Mouse (Mus musculus) kidney, postnatal 0 days (tissue): Measurements from ENCODE around the gene Crip3. TPM values are rescaled to one million over a fixed set of nuclear protein-coding genes. Genes with fewer than 3 reads are reported as not detected.

Source experiments
- ATAC-seq: fragments of 200-750 bp; cut with Nextera tagmentation; replicated peaks from 2 replicates; pipeline ENCODE4 v1.8.0; 2017; ENCODE audit warnings: low read depth, moderate number of reproducible peaks, moderate TSS enrichment, moderate library complexity; ENCODE audit not compliant: low FRiP score
- DNase-seq: peaks from one replicate; pipeline ENCODE4 v3.0.0-alpha.2; 2016; ENCODE audit warnings: low spot score
- H3K27ac ChIP-seq: fragments of 300-500 bp; sonication (generic); 2 replicates; pipeline ENCODE4 v1.5.1; 2014; ENCODE audit warnings: mild to moderate bottlenecking
- H3K27me3 ChIP-seq: fragments of 300-500 bp; sonication (generic); 2 replicates; pipeline ENCODE4 v1.6.1; 2014; ENCODE audit warnings: low read length, mixed read lengths; ENCODE audit not compliant: insufficient read depth
- H3K36me3 ChIP-seq: fragments of 300-500 bp; sonication (generic); 2 replicates; pipeline ENCODE4 v1.6.1; 2014; ENCODE audit warnings: low read length, mixed read lengths; ENCODE audit not compliant: insufficient read depth
- H3K4me1 ChIP-seq: fragments of 300-500 bp; sonication (generic); replicated peaks from 2 replicates; pipeline ENCODE4 v1.6.1; 2014; ENCODE audit warnings: antibody characterized with exemption, low read length, mixed read lengths; ENCODE audit not compliant: insufficient read depth
- H3K4me2 ChIP-seq: fragments of 300-500 bp; sonication (generic); 2 replicates; pipeline ENCODE4 v1.6.1; 2014; ENCODE audit warnings: mild to moderate bottlenecking, low read length, moderate library complexity, mixed read lengths
- H3K4me3 ChIP-seq: fragments of 300-500 bp; sonication (generic); replicated peaks from 2 replicates; pipeline ENCODE4 v1.5.1; 2014; ENCODE audit warnings: low read depth, low read length
- H3K9ac ChIP-seq: fragments of 300-500 bp; sonication (generic); 2 replicates; pipeline ENCODE4 v1.6.1; 2014; ENCODE audit warnings: low read depth, low read length
- H3K9me3 ChIP-seq: fragments of 300-500 bp; sonication (generic); replicated peaks from 2 replicates; pipeline ENCODE4 v1.6.1; 2016; ENCODE audit warnings: low read length, inconsistent platforms, mixed read lengths
- CTCF ChIP-seq: IDR thresholded peaks from 2 replicates; pipeline ENCODE4 v1.5.1; 2016; ENCODE audit warnings: antibody characterized with exemption, low read depth, mild to moderate bottlenecking, moderate library complexity
- WGBS: fragments of 180-500 bp; shearing (Covaris S2); extraction: QIAGEN DNeasy Blood & Tissue Kit; methylation state at CpG from one replicate; pipeline ENCODE4 v1.1.7; 2014; 5-methylcytosine and 5-hydroxymethylcytosine counted together
- polyA plus RNA-seq: library from polyadenylated mRNA; unstranded; fragments of >200 nt; fragmentation: Nextera tagmentation; extraction: Ambion mirVana; gene quantifications from 2 replicates; pipeline ENCODE4 v1.2.1, GENCODE M21; 2015

The Crip3 gene
- polyA plus RNA-seq, 1 experiment from 2014 or later: 0.34 TPM

DNA sequence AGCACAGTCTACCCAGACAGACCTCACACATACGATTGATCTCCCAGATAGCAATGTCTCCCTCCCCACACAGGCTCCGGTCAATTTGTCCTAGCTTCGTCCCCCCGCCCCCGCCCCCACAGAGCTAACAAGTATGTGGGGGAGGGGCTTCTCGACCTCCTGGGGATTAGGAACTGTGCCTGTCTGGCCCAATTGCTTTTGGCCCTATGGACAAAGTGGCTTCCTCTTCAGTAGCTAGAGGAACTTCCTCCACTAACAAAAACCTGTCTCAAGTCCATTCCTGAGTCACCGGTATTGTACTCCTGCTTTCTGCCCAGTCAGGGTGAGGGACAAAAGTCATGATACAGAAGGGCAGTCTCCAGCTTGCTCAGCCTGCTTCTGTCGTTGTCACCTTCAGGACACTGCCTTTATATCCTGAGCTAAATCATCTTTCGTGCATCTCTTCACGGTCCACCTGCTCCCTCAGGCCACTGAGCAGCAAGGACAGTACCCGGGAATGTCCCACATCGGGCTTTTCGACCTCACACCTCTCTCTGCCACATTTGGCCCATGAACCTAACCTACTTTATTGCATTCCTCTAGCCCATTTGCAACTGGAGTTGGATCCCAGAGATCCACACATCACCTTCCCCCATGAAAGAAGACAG is 24.7 kb downstream of the Crip3 start:
- H3K4me2 ChIP-seq: peak overlapping the region; percentile 76; the same call in 1 of the 2 replicates
- DNase-seq (no peak), ATAC-seq (0 out of 2 replicates have a peak, but pooled peaks have one; percentile 8)
- 7% methylated on average over 13 of the region's 13 CpGs for WGBS
- H3K36me3 ChIP-seq: no peaks in the 10 kb centered on the region
- TF ChIP-seq CTCF: no peak
- no peak overlapping the region for H3K9ac ChIP-seq
- no peak overlapping the region for H3K4me3 ChIP-seq
- no peaks in the 10 kb centered on the region for H3K9me3 ChIP-seq
- H3K27ac ChIP-seq: no peak overlapping the region
- H3K4me1 ChIP-seq: peaks cover 12% of the 10 kb centered on the region; the same call in 1 of the 2 replicates
- H3K27me3 ChIP-seq: peaks cover 27% of the 10 kb centered on the region

- no peaks in the 10 kb centered on the region for H3K36me3 ChIP-seq
- peak overlapping the region; percentile 76 for H3K4me2 ChIP-seq
- no peak overlapping the region for H3K27ac ChIP-seq
- DNase-seq (peak; percentile 35), ATAC-seq (0 out of 2 replicates have a peak, but pooled peaks have one; percentile 5)
- no peak overlapping the region for H3K9ac ChIP-seq
- peaks cover 30% of the 10 kb centered on the region for H3K27me3 ChIP-seq
- H3K9me3 ChIP-seq: no peaks in the 10 kb centered on the region
- 2% methylated on average over 26 of the region's 26 CpGs for WGBS
- peaks cover 12% of the 10 kb centered on the region; the same call in 1 of the 2 replicates for H3K4me1 ChIP-seq
- peak overlapping the region; percentile 38 for H3K4me3 ChIP-seq
- TF ChIP-seq CTCF: no peak; the same call in 1 of the 2 replicates
Measured at GRCm38 (mm10) chr17:46453970-46454411, 25.3 kb downstream of the Crip3 start.

DNA sequence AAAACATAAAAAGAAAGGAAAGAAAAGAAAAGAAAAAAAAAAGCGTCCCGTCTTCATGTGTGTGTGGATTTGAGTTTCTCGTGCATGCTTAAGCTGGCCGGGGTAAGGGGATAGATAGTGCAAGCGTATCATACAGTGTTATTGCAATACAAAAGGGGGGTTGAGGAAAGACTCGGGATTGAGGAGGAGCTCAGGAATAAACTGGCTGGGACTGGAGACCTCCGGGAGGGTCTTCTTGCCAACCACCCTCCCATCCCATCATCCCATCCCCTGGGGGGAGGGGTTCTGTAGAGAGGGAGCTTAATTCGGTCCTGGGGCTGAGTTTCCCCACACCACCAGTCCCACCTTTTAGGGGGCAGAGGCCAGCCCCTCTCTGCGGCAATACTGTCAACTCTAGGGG is 25.8 kb downstream of the Crip3 start:
- ATAC-seq (no peak), DNase-seq (peak; percentile 18)
- WGBS: 3% methylated on average over 9 of the region's 9 CpGs
- Histone ChIP-seq H3K4me1 (peaks cover 12% of the 10 kb centered on the region; the same call in 1 of the 2 replicates), H3K4me3 (peak overlapping the region; percentile 38), H3K36me3 (no peaks in the 10 kb centered on the region), H3K9ac (no peak overlapping the region), H3K9me3 (no peaks in the 10 kb centered on the region), H3K4me2 (peak overlapping the region; percentile 76), H3K27me3 (peaks cover 30% of the 10 kb centered on the region), H3K27ac (no peak overlapping the region)
- TF ChIP-seq CTCF: no peak

DNA sequence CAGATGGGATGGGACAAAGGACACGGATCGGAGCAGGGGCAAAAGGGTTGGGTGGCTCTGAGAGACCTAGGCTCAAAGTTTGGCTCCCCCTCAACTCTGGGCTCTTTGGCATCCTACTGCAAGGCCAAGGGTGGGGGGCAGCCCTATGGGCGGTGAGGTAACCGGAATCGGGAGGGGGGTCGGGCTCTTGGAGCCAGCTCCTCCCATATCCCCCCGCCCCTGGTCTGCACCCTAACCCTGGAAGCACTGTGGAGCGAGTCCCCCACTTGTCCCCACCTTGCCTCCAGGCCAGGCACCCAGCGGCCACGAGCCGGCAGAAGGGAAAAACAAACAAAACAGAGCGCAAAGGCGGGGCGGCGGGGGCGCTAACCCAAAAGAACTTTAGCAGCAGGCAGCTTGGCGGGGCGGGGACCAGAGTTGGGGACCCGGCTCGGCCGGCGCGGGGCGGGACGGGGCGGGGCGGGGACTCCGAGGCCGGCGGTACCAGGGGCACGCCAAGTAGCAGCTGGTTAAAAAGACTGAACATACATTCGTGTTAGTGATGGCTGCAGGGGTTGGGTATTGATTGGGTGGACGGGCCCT is 26.5 kb downstream of the Crip3 start:
- peak; percentile 32 for DNase-seq
- Histone ChIP-seq H3K4me2 (peak overlapping the region; percentile 76), H3K4me1 (peaks cover 12% of the 10 kb centered on the region; the same call in 1 of the 2 replicates), H3K27ac (no peak overlapping the region), H3K36me3 (no peaks in the 10 kb centered on the region), H3K9me3 (no peaks in the 10 kb centered on the region), H3K27me3 (peaks cover 35% of the 10 kb centered on the region), H3K9ac (no peak overlapping the region), H3K4me3 (peak overlapping the region; percentile 38)
- ATAC-seq: no peak
- WGBS: 2% methylated on average over 33 of the region's 33 CpGs
- no peak for TF ChIP-seq CTCF

DNA sequence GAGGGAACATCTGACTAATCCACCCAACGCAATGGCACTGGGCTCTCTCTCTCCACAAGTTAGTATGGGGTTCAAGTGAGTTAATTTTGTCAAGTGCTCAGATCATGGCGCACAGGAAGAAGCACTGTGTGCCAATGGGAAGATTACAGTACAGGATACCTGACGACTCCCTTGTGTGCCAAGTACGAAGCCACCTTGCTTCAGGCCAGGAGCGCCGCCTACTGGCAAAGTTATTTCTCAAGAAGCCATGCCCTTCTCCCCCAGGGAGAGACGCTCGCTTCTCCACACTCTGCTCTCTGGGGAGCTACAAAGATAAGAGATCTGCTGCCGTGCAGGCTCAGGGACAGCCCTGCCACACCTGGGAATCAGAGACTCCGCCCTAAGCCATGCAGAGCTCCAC is 29.1 kb downstream of the Crip3 start:
- WGBS: 11% methylated on average over 10 of the region's 10 CpGs
- peak; percentile 58 for TF ChIP-seq CTCF
- Histone ChIP-seq H3K36me3 (no peaks in the 10 kb centered on the region), H3K4me2 (no peak overlapping the region), H3K27ac (no peak overlapping the region), H3K9ac (no peak overlapping the region), H3K4me1 (peaks cover 20% of the 10 kb centered on the region; the same call in 1 of the 2 replicates), H3K4me3 (no peak overlapping the region), H3K9me3 (no peaks in the 10 kb centered on the region), H3K27me3 (peaks cover 38% of the 10 kb centered on the region)
- ATAC-seq (no peak), DNase-seq (peak; percentile 29)

- TF ChIP-seq CTCF: no peak
- DNase-seq (no peak), ATAC-seq (no peak)
- 36% methylated on average over 3 of the region's 3 CpGs for WGBS
- no peak overlapping the region for H3K9ac ChIP-seq
- peaks cover 20% of the 10 kb centered on the region; the same call in 1 of the 2 replicates for H3K4me1 ChIP-seq
- no peaks in the 10 kb centered on the region for H3K36me3 ChIP-seq
- H3K4me2 ChIP-seq: no peak overlapping the region
- H3K4me3 ChIP-seq: no peak overlapping the region
- no peaks in the 10 kb centered on the region for H3K9me3 ChIP-seq
- no peak overlapping the region for H3K27ac ChIP-seq
- peaks cover 32% of the 10 kb centered on the region for H3K27me3 ChIP-seq
Measured at GRCm38 (mm10) chr17:46458439-46458838, 29.7 kb downstream of the Crip3 start.
